Mouse (Mus musculus): ENCODE measurements around the gene Appbp2. TPM values are rescaled to one million over a fixed set of nuclear protein-coding genes. Genes with fewer than 3 reads are reported as not detected.
"Not testable (repeated sequence)": the region's sequence is repeated elsewhere in the genome, so short reads cannot be mapped to it uniquely, and the experiment has no call there.

Appbp2 gene
- polyA plus RNA-seq, 1 experiment from 2014 or later, result 39.4 TPM

- Histone ChIP-seq H3K4me2 (peak overlapping the region; percentile 69), H3K4me3 (replicated peaks) (peak overlapping the region; percentile 44), H3K4me1 (no peaks in the 10 kb centered on the region; the same call in 1 of the 2 replicates), H3K9me3 (no peaks in the 10 kb centered on the region), H3K36me3 (no peaks in the 10 kb centered on the region), H3K27ac (peak overlapping the region; percentile 26; the same call in 1 of the 2 replicates), H3K9ac (0 out of 2 replicates have a peak overlapping the region, but pooled peaks have one; percentile 22), H3K27me3 (replicated peaks) (no peaks in the 10 kb centered on the region)
- 4% methylated on average over 20 of the region's 20 CpGs for WGBS
- ATAC-seq (ENCODE audit: insufficient read depth, low FRiP score, low read depth), result peak; percentile 83
Observed at GRCm38 (mm10) chr11:85182617-85183283, 52.2 kb downstream of the Appbp2 start.

- Histone ChIP-seq H3K9me3 (no peaks in the 10 kb centered on the region), H3K4me3 (replicated peaks) (no peak overlapping the region), H3K9ac (no peak overlapping the region), H3K4me2 (no peak overlapping the region), H3K36me3 (no peaks in the 10 kb centered on the region), H3K27me3 (replicated peaks) (no peaks in the 10 kb centered on the region), H3K4me1 (no peaks in the 10 kb centered on the region; the same call in 1 of the 2 replicates), H3K27ac (no peak overlapping the region)
- WGBS, result 82% methylated on average over 4 of the region's 4 CpGs
- no peak for ATAC-seq (ENCODE audit: insufficient read depth, low FRiP score, low read depth)
Observed at GRCm38 (mm10) chr11:85178413-85178812, 56.5 kb downstream of the Appbp2 start.

- no peaks in the 10 kb centered on the region for H3K36me3 ChIP-seq
- H3K9me3 ChIP-seq, result no peaks in the 10 kb centered on the region
- H3K4me1 ChIP-seq, result no peaks in the 10 kb centered on the region
- no peak overlapping the region for H3K27ac ChIP-seq
- no peak overlapping the region for H3K4me3 ChIP-seq (replicated peaks)
- H3K4me2 ChIP-seq, result no peak overlapping the region
- no peak for ATAC-seq (ENCODE audit: insufficient read depth, low FRiP score, low read depth)
- no peak overlapping the region for H3K9ac ChIP-seq
- WGBS, result 78% methylated on average over 6 of the region's 6 CpGs
- no peaks in the 10 kb centered on the region for H3K27me3 ChIP-seq (replicated peaks)
Observed at GRCm38 (mm10) chr11:85177761-85178160, 57.2 kb downstream of the Appbp2 start.

GRCm38 (mm10) chr11:85175941-85176340 lies 59.0 kb downstream of the Appbp2 start:
- H3K27ac ChIP-seq, result no peak overlapping the region
- no peaks in the 10 kb centered on the region for H3K9me3 ChIP-seq
- no peak overlapping the region for H3K4me2 ChIP-seq
- no peak overlapping the region for H3K9ac ChIP-seq
- ATAC-seq (ENCODE audit: insufficient read depth, low FRiP score, low read depth), result no peak
- no peaks in the 10 kb centered on the region for H3K4me1 ChIP-seq
- no peak overlapping the region for H3K4me3 ChIP-seq (replicated peaks)
- 83% methylated on average over 3 of the region's 3 CpGs for WGBS
- H3K36me3 ChIP-seq, result no peaks in the 10 kb centered on the region
- H3K27me3 ChIP-seq (replicated peaks), result no peaks in the 10 kb centered on the region

DNA sequence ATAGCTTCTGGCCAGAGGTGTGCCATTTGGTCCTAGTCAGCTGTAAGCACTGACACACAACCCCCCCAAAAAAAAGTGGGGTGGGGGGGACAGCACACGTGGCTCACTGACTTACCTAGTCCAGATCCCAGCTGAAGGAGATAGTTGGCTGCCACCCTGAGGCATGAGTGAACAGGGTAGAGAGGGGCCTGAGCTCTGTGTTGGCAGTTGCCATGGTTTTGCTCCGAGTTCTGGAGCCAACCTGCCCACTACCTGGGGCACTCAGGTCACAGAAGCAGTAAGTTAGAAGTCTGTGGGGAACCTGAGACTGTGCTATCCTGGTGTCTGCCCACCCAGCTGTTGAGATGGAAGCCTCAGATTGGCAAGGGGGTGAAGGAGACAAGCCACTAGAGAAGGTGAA lies 64.1 kb downstream of the Appbp2 start:
- H3K27me3 ChIP-seq (replicated peaks), result no peaks in the 10 kb centered on the region
- no peak for ATAC-seq (ENCODE audit: insufficient read depth, low FRiP score, low read depth)
- no peaks in the 10 kb centered on the region for H3K9me3 ChIP-seq
- H3K4me1 ChIP-seq, result peaks cover 3% of the 10 kb centered on the region; the same call in 1 of the 2 replicates
- H3K27ac ChIP-seq, result no peak overlapping the region
- H3K4me2 ChIP-seq, result peak overlapping the region; percentile 52; the same call in 1 of the 2 replicates
- 47% methylated on average over 2 of the region's 2 CpGs for WGBS
- H3K4me3 ChIP-seq (replicated peaks), result no peak overlapping the region
- H3K9ac ChIP-seq, result no peak overlapping the region
- no peaks in the 10 kb centered on the region for H3K36me3 ChIP-seq

GRCm38 (mm10) chr11:85170058-85170740 lies 64.7 kb downstream of the Appbp2 start, which contains the start of gene 1700125H20Rik:
1700125H20Rik (plus strand) TSS chr11:85170404.
- WGBS, result 8% methylated on average over 21 of the region's 21 CpGs
- Histone ChIP-seq H3K4me1 (peaks cover 3% of the 10 kb centered on the region; the same call in 1 of the 2 replicates), H3K9ac (0 out of 2 replicates have a peak within 1 kb of the TSS, but pooled peaks have one; percentile 17), H3K4me3 (replicated peaks) (peak within 1 kb of the TSS; percentile 25), H3K27ac (no peak within 1 kb of the TSS), H3K4me2 (peak within 1 kb of the TSS; percentile 52), H3K9me3 (no peaks in the 10 kb centered on the region), H3K27me3 (replicated peaks) (no peaks in the 10 kb centered on the region), H3K36me3 (no peaks in the 10 kb centered on the region)
- peak; percentile 92 for ATAC-seq (ENCODE audit: insufficient read depth, low FRiP score, low read depth)

GRCm38 (mm10) chr11:85167503-85167902 lies 67.4 kb downstream of the Appbp2 start:
- no peak for ATAC-seq (ENCODE audit: insufficient read depth, low FRiP score, low read depth)
- Histone ChIP-seq H3K4me1 (peaks cover 3% of the 10 kb centered on the region; the same call in 1 of the 2 replicates), H3K9me3 (no peaks in the 10 kb centered on the region), H3K36me3 (no peaks in the 10 kb centered on the region), H3K27me3 (replicated peaks) (no peaks in the 10 kb centered on the region), H3K4me2 (no peak overlapping the region), H3K27ac (no peak overlapping the region), H3K4me3 (replicated peaks) (no peak overlapping the region), H3K9ac (no peak overlapping the region)
- WGBS, result 64% methylated on average over 1 of the region's 1 CpGs

GRCm38 (mm10) chr11:85164371-85164770 lies 70.6 kb downstream of the Appbp2 start:
- H3K4me1 ChIP-seq, result 0 out of 2 replicates have a peak, but pooled peaks cover 3% of the 10 kb centered on the region
- H3K9me3 ChIP-seq, result no peaks in the 10 kb centered on the region
- ATAC-seq (ENCODE audit: insufficient read depth, low FRiP score, low read depth), result no peak
- H3K4me3 ChIP-seq (replicated peaks), result no peak overlapping the region
- no peaks in the 10 kb centered on the region for H3K36me3 ChIP-seq
- no peak overlapping the region for H3K9ac ChIP-seq
- H3K27ac ChIP-seq, result no peak overlapping the region
- no peak overlapping the region for H3K4me2 ChIP-seq
- no peaks in the 10 kb centered on the region for H3K27me3 ChIP-seq (replicated peaks)

DNA sequence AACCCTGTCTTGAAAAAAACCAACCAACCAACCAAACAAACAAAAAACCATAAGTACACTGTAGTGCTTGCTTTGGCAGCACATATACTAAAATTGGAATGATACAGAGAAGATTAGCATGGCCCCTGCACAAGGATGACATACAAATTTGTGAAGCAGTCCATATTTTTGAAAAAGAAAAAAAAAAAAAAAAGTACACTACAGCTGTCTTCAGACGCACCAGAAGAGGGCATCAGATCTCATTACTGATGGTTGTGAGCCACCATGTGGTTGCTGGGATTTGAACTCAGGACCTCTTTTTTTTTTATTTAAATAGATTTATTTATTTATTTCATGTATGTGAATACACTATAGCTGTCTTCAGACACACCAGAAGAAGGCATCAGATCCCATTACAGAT lies 71.9 kb downstream of the Appbp2 start:
- H3K27me3 ChIP-seq (replicated peaks); H3K4me2 ChIP-seq; H3K4me3 ChIP-seq (replicated peaks); ATAC-seq (ENCODE audit: insufficient read depth, low FRiP score, low read depth); H3K36me3 ChIP-seq; H3K27ac ChIP-seq; H3K9me3 ChIP-seq; H3K4me1 ChIP-seq; H3K9ac ChIP-seq: not testable (repeated sequence)
- 79% methylated on average over 1 of the region's 1 CpGs for WGBS

DNA sequence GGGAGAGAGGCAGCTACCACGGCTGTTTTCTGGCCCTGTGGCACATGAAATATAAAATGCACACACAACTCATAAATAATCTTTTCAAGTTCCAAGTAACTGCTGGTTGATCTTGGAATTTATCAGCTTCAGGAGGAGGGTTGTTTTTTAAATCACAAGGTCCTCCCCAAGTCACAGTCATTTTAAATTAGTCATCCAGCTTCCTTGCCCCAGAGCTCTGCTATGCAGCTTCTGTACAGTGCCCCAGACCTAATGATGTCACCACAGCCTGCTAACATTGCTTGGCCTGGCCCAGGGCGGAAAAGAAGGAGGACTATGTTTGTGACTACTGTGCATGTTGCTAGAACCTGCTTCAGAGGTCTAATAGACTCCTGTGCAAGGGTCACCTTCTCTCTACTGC lies 77.6 kb downstream of the Appbp2 start:
- Histone ChIP-seq H3K4me2 (no peak overlapping the region), H3K4me3 (replicated peaks) (no peak overlapping the region), H3K27ac (no peak overlapping the region), H3K4me1 (no peaks in the 10 kb centered on the region), H3K36me3 (no peaks in the 10 kb centered on the region), H3K27me3 (replicated peaks) (no peaks in the 10 kb centered on the region), H3K9ac (no peak overlapping the region), H3K9me3 (no peaks in the 10 kb centered on the region)
- 60% methylated on average over 2 of the region's 2 CpGs for WGBS
- ATAC-seq (ENCODE audit: insufficient read depth, low FRiP score, low read depth), result no peak

GRCm38 (mm10) chr11:85152256-85152930 lies 82.5 kb downstream of the Appbp2 start:
- no peak overlapping the region for H3K4me2 ChIP-seq
- H3K4me1 ChIP-seq, result no peaks in the 10 kb centered on the region
- no peaks in the 10 kb centered on the region for H3K36me3 ChIP-seq
- ATAC-seq (ENCODE audit: insufficient read depth, low FRiP score, low read depth), result no peak
- H3K27me3 ChIP-seq (replicated peaks), result no peaks in the 10 kb centered on the region
- H3K27ac ChIP-seq, result no peak overlapping the region
- no peak overlapping the region for H3K9ac ChIP-seq
- no peak overlapping the region for H3K4me3 ChIP-seq (replicated peaks)
- no peaks in the 10 kb centered on the region for H3K9me3 ChIP-seq
- WGBS, result 78% methylated on average over 2 of the region's 2 CpGs

Measured in stomach, embryonic 15.5 days (tissue).